Mouse (Mus musculus) olfactory bulb, adult 2 months (tissue): ENCODE results near the gene Ybx3.
A peak's percentile ranks its signal among the peaks of the same experiment; 100 is the strongest.

Experiments used
- CTCF ChIP-seq: fragments of 200-500 bp; IDR thresholded peaks from 2 replicates; pipeline ENCODE4 v1.5.1; 2012; ENCODE audit warnings: low read depth, mild to moderate bottlenecking, low read length, moderate library complexity; ENCODE audit not compliant: insufficient read depth
- POLR2A ChIP-seq: fragments of 200-500 bp; IDR thresholded peaks from 2 replicates; pipeline ENCODE4 v1.6.1; 2012; ENCODE audit warnings: mild to moderate bottlenecking, low read depth, low read length, moderate library complexity; ENCODE audit not compliant: insufficient read depth

DNA sequence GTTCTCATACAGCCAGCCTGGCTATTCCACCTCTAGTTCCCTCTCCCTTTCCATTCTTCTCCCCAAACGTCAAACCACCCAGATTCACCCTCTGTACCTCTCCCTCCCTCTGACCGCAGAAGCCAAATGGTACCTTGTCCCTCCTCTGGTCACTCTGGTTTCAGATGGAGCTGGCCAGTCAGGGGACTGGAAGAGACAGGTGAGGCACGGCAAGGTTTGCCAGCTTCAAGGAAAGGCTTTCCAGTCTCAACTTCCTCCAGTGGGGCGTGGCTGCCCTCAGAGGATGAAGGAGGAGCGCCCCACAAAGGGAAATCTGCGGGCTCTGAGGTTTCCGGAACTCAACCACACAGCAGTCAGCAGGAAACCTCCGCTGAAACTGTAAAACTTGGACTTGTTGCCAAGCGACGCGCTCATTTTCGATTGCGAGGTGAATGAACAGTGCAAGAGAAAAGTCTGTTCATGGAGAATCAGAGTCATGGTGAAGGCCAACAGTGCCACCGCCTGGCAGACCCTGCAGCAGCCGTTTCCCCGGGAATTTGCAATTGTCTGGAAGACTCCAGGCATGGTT, 34.8 kb downstream of the Ybx3 start, which contains the start of gene Styk1:
- peak; percentile 81 for TF ChIP-seq CTCF
- no peak for TF ChIP-seq POLR2A
